ENCODE assay signal across 24 mouse cellular contexts in genomic region chr8:122288344-122288743, GRCm38 (mm10). TPM values are rescaled to one million over a fixed set of nuclear protein-coding genes. Genes with fewer than 3 reads are reported as not detected.
DNase-seq lines count a peak whose midpoint lies in the region; ATAC-seq and TF ChIP-seq lines count a peak whose summit lies in the region.
"Had no signal": no experiment of that assay in that cellular context is flagged by ENCODE, and none has a peak within 500 bp of the region (broad histone marks: within the 10 kb centered on the region; RNA-seq: fewer than 3 reads in every experiment).

No protein-coding gene starts in this region.

- no peaks in the 10 kb centered on the region for H3K27me3 ChIP-seq in erythroblast, embryonic 14.5 days (ENCODE audit: control insufficient read depth)
- H3K27me3 ChIP-seq in hindbrain, embryonic 10.5 days (ENCODE audit: insufficient read depth, poor library complexity, severe bottlenecking) = peaks cover 66% of the 10 kb centered on the region
- no peaks in the 10 kb centered on the region; the same call in 1 of the 2 replicates for H3K27me3 ChIP-seq in hindbrain, embryonic 16.5 days (replicated peaks; ENCODE audit: control insufficient read depth, insufficient read depth, low read length)
- peaks cover 3% of the 10 kb centered on the region; the same call in 1 of the 2 replicates for H3K27me3 ChIP-seq in G1E (ENCODE audit: insufficient read depth, low read length)
- no peaks in the 10 kb centered on the region for H3K27me3 ChIP-seq in liver, embryonic 13.5 days
- H3K27me3 ChIP-seq: lung, embryonic 15.5 days; Patski had no signal

- peak overlapping the region; percentile 84 for H3K4me3 ChIP-seq in erythroblast, embryonic 14.5 days (replicated peaks)
- H3K4me3 ChIP-seq in hindbrain, embryonic 10.5 days = no peak overlapping the region
- H3K4me3 ChIP-seq in hindbrain, embryonic 16.5 days (ENCODE audit: low read length) = no peak overlapping the region
- peak overlapping the region; percentile 90; the same call in 1 of the 2 replicates for H3K4me3 ChIP-seq in G1E (ENCODE audit: low read depth, low read length)
- H3K4me3 ChIP-seq in liver, embryonic 13.5 days (replicated peaks) = peak overlapping the region; percentile 97
- H3K4me3 ChIP-seq: forebrain, embryonic 15.5 days; hindbrain, embryonic 15.5 days; intestine, embryonic 15.5 days; left cerebral cortex, adult 2 months; lung, embryonic 15.5 days; midbrain, embryonic 12.5 days had no signal

- TF ChIP-seq CTCF in G1E (IDR thresholded peaks at IDR 0.05; ENCODE audit: low read depth, low read length) = no peak

- H3K4me1 ChIP-seq in erythroblast, embryonic 14.5 days (ENCODE audit: control insufficient read depth) = peaks cover 95% of the 10 kb centered on the region
- H3K4me1 ChIP-seq in hindbrain, embryonic 10.5 days (replicated peaks) = peaks cover 100% of the 10 kb centered on the region
- peaks cover 18% of the 10 kb centered on the region for H3K4me1 ChIP-seq in hindbrain, embryonic 16.5 days (ENCODE audit: control insufficient read depth, insufficient read depth, low read depth, low read length)
- H3K4me1 ChIP-seq in G1E (ENCODE audit: insufficient read depth, low read depth, low read length) = peaks cover 94% of the 10 kb centered on the region
- H3K4me1 ChIP-seq in liver, embryonic 13.5 days (replicated peaks) = peaks cover 94% of the 10 kb centered on the region

- peaks cover 100% of the 10 kb centered on the region for H3K36me3 ChIP-seq in erythroblast, embryonic 14.5 days (ENCODE audit: control insufficient read depth)
- H3K36me3 ChIP-seq in hindbrain, embryonic 10.5 days = peaks cover 3% of the 10 kb centered on the region; the same call in 1 of the 2 replicates
- no peaks in the 10 kb centered on the region for H3K36me3 ChIP-seq in hindbrain, embryonic 16.5 days (ENCODE audit: control insufficient read depth, insufficient read depth, low read length)
- peaks cover 94% of the 10 kb centered on the region for H3K36me3 ChIP-seq in G1E (replicated peaks)
- H3K36me3 ChIP-seq in liver, embryonic 13.5 days = peaks cover 68% of the 10 kb centered on the region
- H3K36me3 ChIP-seq: forebrain, embryonic 15.5 days; hindbrain, embryonic 15.5 days; intestine, embryonic 15.5 days; lung, embryonic 15.5 days; midbrain, embryonic 12.5 days had no signal

- no peak overlapping the region for H3K9ac ChIP-seq in hindbrain, embryonic 16.5 days (ENCODE audit: low read depth, low read length)
- peak overlapping the region; percentile 99 for H3K9ac ChIP-seq in liver, embryonic 13.5 days
- H3K9ac ChIP-seq: forebrain, embryonic 15.5 days; hindbrain, embryonic 15.5 days; intestine, embryonic 15.5 days; lung, embryonic 15.5 days; midbrain, embryonic 12.5 days had no signal

- no peak overlapping the region for H3K4me2 ChIP-seq in hindbrain, embryonic 16.5 days (ENCODE audit: low read length)
- peak overlapping the region; percentile 99 for H3K4me2 ChIP-seq in liver, embryonic 13.5 days
- H3K4me2 ChIP-seq: forebrain, embryonic 15.5 days; hindbrain, embryonic 15.5 days; intestine, embryonic 15.5 days; lung, embryonic 15.5 days; midbrain, embryonic 12.5 days had no signal

- no peak for DNase-seq in hindbrain, embryonic 10.5 days (ENCODE audit: low spot score)
- DNase-seq in G1E (ENCODE audit: low spot score) = no peak
- DNase-seq in liver, embryonic 13.5 days = no peak
- no peak for DNase-seq in spleen, postnatal 36 days (ENCODE audit: low spot score in 2 of 2)
- no peak for DNase-seq in frontal cortex, postnatal 25 days (ENCODE audit: low spot score in 2 of 2)
- DNase-seq: adrenal gland, adult 2 months; cerebellum, adult 11-12 months; gastrocnemius, postnatal 25 days; heart, adult 18-20 months; heart, postnatal 36 days; kidney, adult 8-10 months; kidney, postnatal 10 days had no signal

- no peaks in the 10 kb centered on the region for H3K9me3 ChIP-seq in erythroblast, embryonic 14.5 days (ENCODE audit: control insufficient read depth, low read length)
- H3K9me3 ChIP-seq in hindbrain, embryonic 10.5 days = no peaks in the 10 kb centered on the region
- H3K9me3 ChIP-seq in hindbrain, embryonic 16.5 days (ENCODE audit: control insufficient read depth, low read length) = no peaks in the 10 kb centered on the region
- no peaks in the 10 kb centered on the region for H3K9me3 ChIP-seq in G1E (replicated peaks)
- no peaks in the 10 kb centered on the region for H3K9me3 ChIP-seq in liver, embryonic 13.5 days (replicated peaks)
- H3K9me3 ChIP-seq: forebrain, embryonic 15.5 days; hindbrain, embryonic 15.5 days; intestine, embryonic 15.5 days; lung, embryonic 15.5 days; midbrain, embryonic 12.5 days had no signal

- H3K27ac ChIP-seq in hindbrain, embryonic 10.5 days = 0 out of 2 replicates have a peak overlapping the region, but pooled peaks have one; percentile 50
- H3K27ac ChIP-seq in hindbrain, embryonic 16.5 days (ENCODE audit: low read depth, low read length) = no peak overlapping the region
- H3K27ac ChIP-seq in liver, embryonic 13.5 days = peak overlapping the region; percentile 97
- H3K27ac ChIP-seq: forebrain, embryonic 15.5 days; hindbrain, embryonic 15.5 days; intestine, embryonic 15.5 days; left cerebral cortex, adult 2 months; lung, embryonic 15.5 days; macrophage; midbrain, embryonic 12.5 days had no signal

- no peak for ATAC-seq in erythroblast, adult 5-6 weeks (replicated peaks; ENCODE audit: low FRiP score, poor library complexity, severe bottlenecking)
- ATAC-seq in hindbrain, embryonic 16.5 days = no peak
- no peak for ATAC-seq in G1E (ENCODE audit: extremely low read depth, insufficient number of reproducible peaks, low FRiP score, poor library complexity, severe bottlenecking)
- no peak for ATAC-seq in liver, embryonic 13.5 days (ENCODE audit: low read depth)
- ATAC-seq: CD4-positive, CD25-positive, alpha-beta regulatory T cell, adult 4 months; forebrain, embryonic 15.5 days; intestine, embryonic 15.5 days; Patski had no signal

- WGBS in hindbrain, embryonic 10.5 days = 79% methylated on average over 3 of the region's 3 CpGs
- 76% methylated on average over 3 of the region's 3 CpGs for WGBS in hindbrain, embryonic 16.5 days
- WGBS in liver, embryonic 13.5 days (ENCODE audit: insufficient replicate concordance) = 52% methylated on average over 3 of the region's 3 CpGs

RNA-seq across cellular contexts. Expression of gene Zfpm1, which starts 6.4 kb away (rescaled TPM):
- polyA plus RNA-seq in erythroblast, embryonic 14.5 days (2012) = 331 and 361 TPM in 2 replicates
- 54.2 and 55.4 TPM in 2 replicates for total RNA-seq in erythroblast, adult 5-6 weeks (2015; ENCODE audit: low replicate concordance)
- 196 and 459 TPM in 2 replicates for total RNA-seq in erythroblast, adult 5-6 weeks (2017; ENCODE audit: low replicate concordance)
- polyA plus RNA-seq in hindbrain, embryonic 10.5 days (2016; fragmentation: Nextera tagmentation; extraction: Ambion mirVana) = 1.6 and 2.4 TPM in 2 replicates
- 0.75 and 1.2 TPM in 2 replicates for polyA plus RNA-seq in hindbrain, embryonic 16.5 days (2015; fragmentation: Nextera tagmentation; extraction: Ambion mirVana)
- total RNA-seq in G1E (2014; fragmentation: Nextera tagmentation) = 254 and 292 TPM in 2 replicates
- 53.1 and 54.4 TPM in 2 replicates for total RNA-seq in G1E (2017)
- polyA plus RNA-seq in G1E (2012) = 1,150 and 1,251 TPM in 2 replicates
- polyA plus RNA-seq in liver, embryonic 13.5 days (2015; fragmentation: Nextera tagmentation; extraction: Ambion mirVana) = 10.0 and 11.7 TPM in 2 replicates

Comparison
In these comparisons a context has a peak if more than half of its experiments do, and no peak if none do; other contexts are left out.
1. H3K4me3 ChIP-seq: peak in erythroblast, embryonic 14.5 days (single experiment), G1E (single experiment) and liver, embryonic 13.5 days (single experiment); none in hindbrain, embryonic 10.5 days (single experiment) and hindbrain, embryonic 16.5 days (single experiment).
2. RNA of gene Zfpm1, which starts 6.4 kb away (polyA plus RNA-seq): 1,150 to 1,251 TPM in G1E and 331 to 361 TPM in erythroblast, embryonic 14.5 days; 10.0 to 11.7 TPM in liver, embryonic 13.5 days, 1.6 to 2.4 TPM in hindbrain, embryonic 10.5 days and 0.75 to 1.2 TPM in hindbrain, embryonic 16.5 days; every median in the first group is over 10 times any median in the second.